ENCODE assay signal across 15 mouse cellular contexts in genomic region chr15:97881423-97881822, GRCm38 (mm10). TPM values are rescaled to one million over a fixed set of nuclear protein-coding genes. Genes with fewer than 3 reads are reported as not detected.
"Had no signal": no experiment of that assay in that cellular context is flagged by ENCODE, and none has a peak within 500 bp of the region (broad histone marks: within the 10 kb centered on the region; RNA-seq: fewer than 3 reads in every experiment).

No protein-coding gene starts in this region.

- H3K4me1 ChIP-seq: intestine, embryonic 15.5 days; limb, embryonic 15.5 days; midbrain, embryonic 13.5 days; stomach, embryonic 15.5 days had no signal

- H3K9ac ChIP-seq: intestine, embryonic 15.5 days; limb, embryonic 12.5 days; limb, embryonic 15.5 days; liver, embryonic 14.5 days; liver, postnatal 0 days; lung, embryonic 14.5 days; midbrain, embryonic 13.5 days; stomach, embryonic 15.5 days had no signal

- DNase-seq: left cerebral cortex, postnatal 4 days; liver, postnatal 0 days; lung, embryonic 14.5 days; spleen, adult 18-20 months; thymus, postnatal 25 days had no signal

- ATAC-seq: hindbrain, embryonic 16.5 days; intestine, embryonic 15.5 days; midbrain, embryonic 13.5 days had no signal

- H3K9me3 ChIP-seq: intestine, embryonic 15.5 days; limb, embryonic 12.5 days; limb, embryonic 15.5 days; midbrain, embryonic 13.5 days; stomach, embryonic 15.5 days had no signal

- H3K27ac ChIP-seq: intestine, embryonic 15.5 days; kidney, postnatal 0 days; limb, embryonic 12.5 days; limb, embryonic 15.5 days; liver, embryonic 14.5 days; macrophage; midbrain, embryonic 13.5 days; stomach, embryonic 15.5 days had no signal

- H3K4me3 ChIP-seq: intestine, embryonic 15.5 days; limb, embryonic 12.5 days; limb, embryonic 15.5 days; midbrain, embryonic 13.5 days; stomach, embryonic 15.5 days had no signal

- H3K4me2 ChIP-seq: intestine, embryonic 15.5 days; limb, embryonic 12.5 days; limb, embryonic 15.5 days; liver, embryonic 11.5 days; lung, embryonic 14.5 days; midbrain, embryonic 13.5 days; stomach, embryonic 15.5 days had no signal

- H3K36me3 ChIP-seq: intestine, embryonic 15.5 days; limb, embryonic 12.5 days; limb, embryonic 15.5 days; midbrain, embryonic 13.5 days; stomach, embryonic 15.5 days had no signal

- H3K27me3 ChIP-seq: intestine, embryonic 15.5 days; limb, embryonic 12.5 days; limb, embryonic 15.5 days; midbrain, embryonic 13.5 days; stomach, embryonic 15.5 days had no signal

RNA-seq across cellular contexts. Expression of gene Vdr, which starts 29.0 kb away (rescaled TPM):
- polyA plus RNA-seq: midbrain, embryonic 13.5 days had no signal
